Mouse (Mus musculus): ENCODE results near the gene Dynlt1a.
"Not testable (repeated sequence)": the region's sequence is repeated elsewhere in the genome, so short reads cannot be mapped to it uniquely, and the experiment has no call there.

The Dynlt1a gene

DNA sequence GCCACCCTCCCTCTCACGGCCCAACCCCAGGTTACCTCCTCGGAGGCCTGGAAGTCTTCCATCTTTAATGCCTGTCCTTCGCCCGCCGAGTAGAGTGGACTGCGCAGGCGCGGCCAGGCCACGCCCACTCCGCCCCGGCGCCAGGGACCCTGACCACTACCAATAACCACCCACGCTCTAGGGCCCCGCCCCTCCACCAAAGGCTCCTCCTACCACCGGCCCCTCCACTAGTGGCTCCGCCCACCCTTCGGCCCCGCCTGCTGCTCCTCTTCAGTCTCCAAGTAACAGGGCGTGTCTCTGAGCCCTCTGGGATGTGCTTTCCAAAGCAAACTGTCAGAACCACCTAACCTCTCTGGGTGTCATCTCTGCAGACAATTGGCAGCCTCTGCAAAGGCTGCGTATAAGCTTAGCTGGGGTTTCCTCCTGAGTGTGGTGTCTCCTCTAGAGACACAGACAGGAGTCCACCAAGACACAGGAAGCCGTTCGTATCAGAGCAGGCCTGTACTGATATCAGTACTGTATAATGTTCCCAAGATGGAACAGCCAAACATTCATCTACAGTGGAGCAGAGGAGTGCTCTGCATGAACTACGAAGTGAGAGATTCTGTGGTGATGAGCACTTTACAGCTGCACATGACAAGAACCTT is at the start of gene Dynlt1a:
Dynlt1a (minus strand) TSS at position 162 of the 647 bp plus-strand sequence.
- DNase-seq (ENCODE audit: low read depth in 2 of 2, low spot score in 2 of 2) = peak; percentile 92 to 96

DNA sequence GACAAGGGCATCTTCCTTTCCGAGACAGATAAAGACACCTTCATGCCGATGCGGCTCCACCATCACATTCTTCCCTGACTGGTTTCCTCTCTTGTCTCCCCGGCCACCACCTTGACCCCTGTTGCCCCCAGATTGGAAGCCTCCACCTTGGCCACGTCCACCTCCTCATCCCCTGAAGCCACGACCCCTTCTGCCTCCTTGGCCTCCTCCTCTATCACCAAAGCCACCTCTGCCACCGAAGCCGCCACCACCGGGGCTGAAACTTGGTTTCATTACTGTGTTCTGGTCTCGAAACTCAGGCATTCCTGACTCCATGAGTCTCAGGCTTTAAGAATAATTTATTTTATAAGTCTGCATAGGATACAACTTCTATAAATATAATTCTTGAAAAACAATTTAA is 38.0 kb upstream of the Dynlt1a start:
- not testable (repeated sequence) for DNase-seq (ENCODE audit: low read depth in 2 of 2, low spot score in 2 of 2)

DNA sequence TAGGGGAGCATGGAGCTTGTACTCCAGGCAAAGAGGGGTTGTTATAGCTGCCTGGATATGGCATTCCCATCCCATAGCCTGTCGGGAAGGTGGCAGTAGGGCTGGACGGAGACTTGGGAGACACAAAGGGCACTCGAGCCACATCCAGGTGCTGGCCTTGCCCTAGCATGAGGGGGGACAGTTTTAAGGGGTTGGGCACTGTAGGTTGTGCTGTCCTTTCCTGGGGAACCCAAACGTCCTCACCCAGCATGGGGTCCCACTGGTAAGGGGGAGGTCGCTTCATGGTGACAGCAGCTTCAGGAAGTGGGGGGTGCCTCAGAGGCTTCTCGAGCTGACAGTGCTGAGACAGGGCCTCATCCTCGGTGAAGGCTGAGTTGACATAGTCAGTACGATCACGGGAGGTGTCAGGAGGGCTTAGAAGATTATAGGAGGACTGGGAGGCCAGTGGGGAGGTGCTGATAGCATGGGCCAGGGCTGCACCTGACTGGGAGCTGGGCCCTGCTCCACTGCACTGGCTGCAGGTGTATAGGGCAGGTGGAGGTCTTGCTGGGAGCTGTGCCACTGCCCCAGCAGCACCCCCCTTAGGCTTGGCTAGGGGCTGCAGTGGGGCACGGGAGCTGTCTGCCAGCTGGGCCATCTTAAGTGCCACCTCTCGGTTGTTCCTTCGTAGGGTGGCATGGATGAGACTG is 25.4 kb upstream of the Dynlt1a start:
- DNase-seq (ENCODE audit: low read depth in 2 of 2, low spot score in 2 of 2) = not testable (repeated sequence)

DNA sequence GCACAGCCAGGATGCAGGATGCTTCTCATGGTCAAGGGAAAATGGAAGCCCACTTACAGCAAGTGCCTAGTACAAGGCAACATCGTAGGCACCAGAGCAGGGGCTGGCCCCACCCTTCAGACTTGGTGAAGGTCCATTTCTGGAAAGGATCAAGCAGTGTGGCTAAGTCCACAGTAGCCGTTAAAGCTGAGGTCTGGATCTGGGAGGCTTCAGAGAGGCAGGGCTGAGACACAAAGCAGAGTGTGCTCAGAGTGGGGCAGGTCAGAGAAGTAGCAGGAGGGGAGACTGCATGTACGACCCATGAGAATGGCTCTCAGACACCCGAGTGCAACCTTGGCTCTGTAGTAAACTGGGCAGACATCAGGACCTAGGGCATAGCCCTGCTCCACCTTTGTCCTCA is 11.7 kb upstream of the Dynlt1a start:
- not testable (repeated sequence) for DNase-seq (ENCODE audit: low read depth in 2 of 2, low spot score in 2 of 2)

DNA sequence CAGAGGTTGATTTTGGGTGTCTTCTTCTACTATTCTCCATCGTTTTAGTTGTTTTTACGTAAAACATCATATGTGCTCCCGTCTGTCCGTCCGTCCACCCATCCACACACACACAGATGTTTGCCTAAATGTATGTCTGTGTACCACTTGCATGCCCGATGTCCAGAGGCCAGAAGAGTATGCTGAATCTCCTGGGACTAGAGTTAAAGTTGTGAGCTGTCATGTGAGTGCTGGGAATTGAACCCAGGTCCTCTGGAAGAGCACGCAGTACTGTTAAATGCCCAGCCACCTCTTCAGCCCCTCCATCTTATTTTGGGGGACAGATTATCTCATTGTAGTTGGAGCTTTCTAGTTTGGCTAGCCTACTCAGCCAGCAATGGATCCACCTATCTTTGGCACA is 10.3 kb upstream of the Dynlt1a start:
- not testable (repeated sequence) for DNase-seq (ENCODE audit: low read depth in 2 of 2, low spot score in 2 of 2)

DNA sequence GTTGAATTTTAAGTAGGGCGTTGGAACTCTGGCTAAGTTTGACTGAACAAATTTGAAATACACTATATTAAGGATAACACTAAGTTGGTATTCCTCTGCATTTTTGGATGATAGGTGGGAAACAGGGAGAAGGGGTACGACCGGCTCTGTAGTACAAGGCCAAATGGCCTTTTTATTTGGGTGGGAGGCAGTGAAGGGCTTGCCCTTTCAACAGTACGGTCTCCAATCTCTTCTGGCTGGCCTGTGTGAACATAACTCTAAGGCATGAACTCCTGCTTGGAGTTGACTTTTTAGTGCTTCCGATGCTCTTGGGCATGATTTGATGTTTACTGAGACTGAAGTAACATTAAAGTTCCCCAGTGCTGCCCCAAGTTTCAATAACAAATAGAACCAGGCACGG is 8.2 kb upstream of the Dynlt1a start:
- DNase-seq (ENCODE audit: low read depth in 2 of 2, low spot score in 2 of 2) = not testable (repeated sequence)

DNA sequence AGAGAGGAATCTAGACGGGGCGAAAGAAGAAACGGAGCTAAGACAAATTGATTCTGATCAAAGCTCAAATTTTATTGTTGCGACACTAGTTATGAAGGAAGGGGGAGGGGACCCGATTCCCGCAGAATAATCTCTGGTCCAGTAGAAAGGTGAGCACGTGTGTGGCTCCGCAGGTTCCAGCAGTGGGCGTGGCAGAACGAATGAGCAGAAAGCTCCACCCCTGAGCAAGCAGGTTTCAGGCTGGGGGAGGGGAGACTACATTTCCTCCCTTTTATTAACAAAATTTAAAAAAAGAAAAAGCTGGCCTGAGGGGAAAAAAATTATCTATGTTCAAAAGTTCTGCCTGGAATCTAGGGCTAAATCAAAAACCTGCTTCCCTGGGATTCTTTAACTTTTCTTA is 7.7 kb upstream of the Dynlt1a start:
- not testable (repeated sequence) for DNase-seq (ENCODE audit: low read depth in 2 of 2, low spot score in 2 of 2)

DNA sequence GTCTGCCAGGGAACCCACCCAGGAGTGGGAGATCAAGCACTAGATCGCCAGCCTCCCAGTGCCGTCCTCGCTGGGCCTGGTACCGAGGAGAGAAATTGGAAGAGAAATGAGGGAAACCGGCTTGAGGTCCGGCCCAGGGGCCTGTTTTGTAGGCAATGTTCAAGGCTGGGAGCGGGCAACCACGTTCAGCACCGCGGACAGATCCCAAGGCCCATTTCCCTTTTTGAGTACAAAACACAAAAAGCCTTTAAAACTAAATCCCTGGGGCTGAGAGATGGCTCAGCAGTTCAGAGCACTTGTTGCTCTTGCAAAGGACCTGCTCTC is 4.4 kb upstream of the Dynlt1a start:
- not testable (repeated sequence) for DNase-seq (ENCODE audit: low read depth in 2 of 2, low spot score in 2 of 2)

DNA sequence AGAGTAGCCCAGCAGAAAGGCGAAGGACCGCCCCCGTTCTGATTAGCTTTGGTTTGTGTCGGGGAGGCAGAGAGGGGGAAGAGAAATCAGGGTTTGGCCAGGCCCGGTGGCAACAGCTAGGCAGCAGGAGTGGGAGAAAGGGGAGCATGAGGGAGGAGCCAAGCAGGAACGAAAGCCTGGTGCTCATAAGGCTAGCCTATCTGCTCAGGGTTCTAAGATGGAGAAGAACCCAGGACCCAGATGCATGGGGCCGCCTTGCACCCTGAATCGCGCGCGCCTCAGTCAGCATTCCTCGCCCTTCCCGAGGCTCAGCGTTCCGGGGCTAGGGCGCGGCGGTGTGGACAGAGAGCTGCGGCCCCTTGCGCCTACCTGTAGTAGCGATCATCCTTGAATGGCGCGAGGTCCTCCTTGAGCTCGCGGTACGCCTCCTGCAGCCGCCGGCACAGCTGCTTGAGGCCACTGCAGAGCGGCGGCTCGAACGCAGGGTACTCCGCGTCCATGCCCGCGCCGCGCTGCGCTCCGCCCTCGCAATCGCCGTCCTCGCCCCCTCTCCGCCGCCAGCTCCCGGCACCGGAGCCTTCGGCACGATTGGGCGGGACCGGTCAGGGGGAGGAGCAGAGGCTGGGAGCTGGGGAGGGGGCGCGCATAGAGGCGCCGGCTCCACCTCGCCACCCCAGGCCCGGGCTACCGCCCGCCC is 3.9 kb upstream of the Dynlt1a start:
- DNase-seq (ENCODE audit: low read depth in 2 of 2, low spot score in 2 of 2) = not testable (repeated sequence)

DNA sequence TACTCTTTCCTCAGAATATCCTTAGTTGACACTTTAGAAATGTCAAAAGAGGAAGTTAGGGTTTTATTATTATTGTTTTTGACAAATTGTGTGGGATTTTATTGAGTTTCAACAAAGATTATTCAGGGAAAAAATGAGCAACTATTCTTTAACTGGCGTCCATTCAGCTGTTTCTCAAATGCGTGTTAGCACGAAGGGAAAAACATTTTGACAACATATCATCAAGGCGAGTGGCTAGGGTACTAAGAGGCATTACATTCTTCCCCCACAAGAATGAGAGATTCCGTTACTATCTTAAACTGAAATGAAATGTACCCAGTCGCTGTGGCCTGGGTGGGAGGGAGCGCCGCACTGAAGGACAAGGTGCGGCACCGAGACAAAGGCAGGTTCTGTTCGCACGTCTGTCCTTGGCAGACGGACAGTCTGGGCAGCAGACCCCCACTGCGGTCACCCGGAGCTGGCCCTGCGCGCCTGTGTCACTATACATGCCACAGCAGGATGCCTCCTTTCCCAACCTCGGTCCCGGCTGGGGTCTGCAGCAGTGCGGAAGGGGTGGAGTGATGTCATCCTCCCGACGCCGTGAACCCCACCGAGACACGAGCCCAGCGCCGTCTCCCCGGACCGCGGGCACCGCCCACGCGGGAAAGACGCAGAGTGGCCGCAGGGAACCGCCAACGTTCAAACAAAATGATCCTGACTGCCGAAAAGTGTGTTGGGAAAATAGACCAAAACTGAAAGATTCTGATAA is 747 bp downstream of the Dynlt1a start:
- DNase-seq (ENCODE audit: low read depth in 2 of 2, low spot score in 2 of 2) = peak; percentile 40 to 48

DNA sequence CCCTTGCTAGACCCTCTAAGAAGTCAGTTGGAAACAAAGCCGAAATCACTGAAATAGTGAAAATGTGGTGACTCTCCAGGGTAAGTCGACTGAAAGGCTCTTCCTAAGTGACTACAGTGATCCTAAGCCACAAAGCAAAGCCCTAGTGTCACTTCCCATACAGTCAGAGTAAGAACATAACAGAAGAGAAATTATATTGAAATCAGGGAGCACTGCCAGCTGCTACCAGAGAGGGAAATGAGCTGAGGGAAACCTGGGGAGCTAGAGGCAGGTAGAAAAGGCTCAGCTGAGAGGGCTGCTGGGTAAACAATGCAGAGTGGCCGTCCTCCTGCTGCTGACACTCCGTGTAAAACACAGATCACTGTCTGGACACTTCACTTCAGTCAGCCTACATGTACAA is 1.6 kb downstream of the Dynlt1a start:
- DNase-seq (ENCODE audit: low read depth in 2 of 2, low spot score in 2 of 2) = not testable (repeated sequence)

DNA sequence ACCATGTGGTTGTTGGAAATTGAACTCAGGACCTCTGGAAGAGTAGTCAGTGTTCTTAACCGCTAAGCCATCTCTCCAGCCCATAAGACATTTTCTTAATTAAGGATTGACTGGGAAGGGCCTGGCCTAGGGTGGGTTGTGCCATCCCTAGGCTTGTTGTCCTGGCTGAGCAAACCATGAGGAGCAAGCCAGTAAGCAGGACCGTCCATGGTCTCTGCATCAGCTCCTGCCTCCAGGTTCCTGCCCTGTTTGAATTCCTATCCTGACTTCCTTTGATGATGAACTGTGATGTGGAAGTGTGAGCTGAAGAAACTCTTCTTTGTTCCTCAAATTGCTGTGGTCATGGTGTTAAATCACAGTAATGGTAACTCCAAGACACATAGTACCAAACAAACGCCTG is 2.8 kb downstream of the Dynlt1a start:
- not testable (repeated sequence) for DNase-seq (ENCODE audit: low read depth in 2 of 2, low spot score in 2 of 2)

DNA sequence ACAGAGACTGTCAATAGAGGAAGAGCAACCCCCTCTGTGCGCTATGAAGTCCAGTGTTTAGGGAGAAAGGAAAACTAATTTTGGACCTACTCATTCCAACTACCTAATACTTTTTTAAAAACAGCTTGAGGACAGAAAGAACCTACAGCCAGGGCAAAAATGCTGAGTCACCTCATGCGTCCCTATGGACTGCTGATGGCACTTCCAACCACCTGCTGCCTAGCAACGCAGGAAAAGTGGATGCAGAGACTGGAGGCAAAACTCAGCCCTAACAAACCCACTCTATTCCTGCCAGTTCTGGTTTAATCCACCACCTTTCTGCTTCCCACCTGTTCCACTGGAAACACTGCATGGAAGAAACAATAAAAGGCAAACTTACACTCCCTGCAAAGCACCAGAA is 4.5 kb downstream of the Dynlt1a start:
- DNase-seq (ENCODE audit: low read depth in 2 of 2, low spot score in 2 of 2) = not testable (repeated sequence)

DNA sequence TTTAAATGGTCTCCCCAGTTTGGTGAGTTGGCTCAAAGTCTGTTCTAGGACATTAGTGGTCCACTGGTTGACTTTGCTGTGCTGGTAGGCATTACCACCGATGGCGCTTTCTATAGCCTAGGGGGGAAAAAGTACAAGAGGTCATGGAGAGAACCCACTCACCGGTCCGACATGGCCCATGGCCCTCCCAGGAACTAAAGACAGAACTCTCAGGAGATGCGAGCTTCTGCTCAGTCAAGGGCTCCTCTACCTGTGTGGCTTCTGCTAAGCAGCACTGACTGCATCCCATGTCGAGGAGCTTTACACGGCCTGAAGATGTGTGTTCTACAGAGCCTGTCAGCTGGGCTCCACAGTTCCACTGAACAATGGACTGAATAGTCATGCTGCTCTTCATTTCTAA is 5.6 kb downstream of the Dynlt1a start:
- not testable (repeated sequence) for DNase-seq (ENCODE audit: low read depth in 2 of 2, low spot score in 2 of 2)

DNA sequence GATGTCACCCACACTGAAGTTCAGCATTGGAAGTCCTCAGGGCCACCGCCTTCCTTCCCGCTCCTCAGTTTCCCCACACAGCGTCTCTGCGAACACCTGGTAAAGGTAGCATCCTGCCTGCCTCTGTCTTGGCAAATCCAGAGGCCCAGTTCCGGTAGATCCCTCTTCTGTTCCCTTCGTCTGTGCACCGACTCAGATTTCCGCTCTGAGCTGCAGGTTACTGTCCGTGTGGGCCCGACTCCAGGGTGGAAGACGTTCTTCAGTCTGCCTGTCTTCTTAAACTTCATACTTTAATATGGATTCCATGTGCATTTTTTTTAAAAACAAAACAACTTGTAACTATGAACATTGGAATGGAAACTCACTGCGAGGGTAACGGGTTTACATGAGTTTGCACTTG is 10.8 kb downstream of the Dynlt1a start:
- DNase-seq (ENCODE audit: low read depth in 2 of 2, low spot score in 2 of 2) = not testable (repeated sequence)

DNA sequence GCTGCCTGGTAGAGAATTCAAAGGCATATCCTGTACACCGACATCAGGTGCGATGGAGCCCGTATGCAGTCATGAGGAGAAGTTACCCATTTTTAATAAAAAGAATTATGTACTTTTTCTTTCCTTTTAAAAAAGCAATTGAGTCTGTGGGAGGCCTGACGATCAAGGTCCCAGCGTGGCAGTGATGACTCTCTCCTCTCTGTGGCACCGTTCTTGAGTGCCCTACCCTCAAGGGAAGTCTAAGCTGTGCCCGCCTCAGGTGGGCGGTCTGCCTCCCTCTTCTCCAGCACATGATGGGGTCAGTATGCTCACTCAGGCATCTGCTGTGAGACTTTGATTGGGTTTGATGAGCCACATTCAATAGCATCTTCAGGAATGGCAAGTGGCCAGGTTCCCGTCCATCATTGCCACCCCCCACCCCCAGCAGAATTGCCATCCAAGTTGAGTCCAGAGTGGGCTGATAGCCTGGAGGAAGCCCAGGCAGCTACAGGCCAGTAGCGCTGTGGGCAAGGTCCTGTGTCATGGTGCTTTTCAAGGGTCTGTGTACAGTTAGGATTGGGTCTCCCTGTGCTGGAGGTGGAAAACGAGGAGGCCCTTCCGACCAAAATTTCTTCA is 11.5 kb downstream of the Dynlt1a start:
- DNase-seq (ENCODE audit: low read depth in 2 of 2, low spot score in 2 of 2) = not testable (repeated sequence)

DNA sequence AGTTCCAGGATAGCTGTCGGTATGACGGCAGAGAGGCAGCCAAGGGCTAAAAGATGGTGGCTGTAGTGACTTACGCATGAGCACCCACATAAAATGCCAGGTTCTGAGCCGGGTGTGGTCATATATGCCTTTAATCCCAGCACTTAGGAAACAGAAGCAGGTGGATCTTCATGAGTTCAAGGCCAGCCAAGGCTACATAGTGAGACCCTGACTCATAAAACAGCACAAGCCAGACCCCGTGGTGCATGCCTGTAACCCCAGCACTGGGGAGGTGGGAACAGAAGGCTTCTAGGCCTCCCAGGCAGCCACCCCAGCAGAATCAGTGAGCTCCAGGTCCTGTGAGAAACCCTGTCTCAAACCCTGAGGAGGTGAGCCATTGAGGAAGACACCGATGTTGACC is 12.4 kb downstream of the Dynlt1a start:
- not testable (repeated sequence) for DNase-seq (ENCODE audit: low read depth in 2 of 2, low spot score in 2 of 2)

DNA sequence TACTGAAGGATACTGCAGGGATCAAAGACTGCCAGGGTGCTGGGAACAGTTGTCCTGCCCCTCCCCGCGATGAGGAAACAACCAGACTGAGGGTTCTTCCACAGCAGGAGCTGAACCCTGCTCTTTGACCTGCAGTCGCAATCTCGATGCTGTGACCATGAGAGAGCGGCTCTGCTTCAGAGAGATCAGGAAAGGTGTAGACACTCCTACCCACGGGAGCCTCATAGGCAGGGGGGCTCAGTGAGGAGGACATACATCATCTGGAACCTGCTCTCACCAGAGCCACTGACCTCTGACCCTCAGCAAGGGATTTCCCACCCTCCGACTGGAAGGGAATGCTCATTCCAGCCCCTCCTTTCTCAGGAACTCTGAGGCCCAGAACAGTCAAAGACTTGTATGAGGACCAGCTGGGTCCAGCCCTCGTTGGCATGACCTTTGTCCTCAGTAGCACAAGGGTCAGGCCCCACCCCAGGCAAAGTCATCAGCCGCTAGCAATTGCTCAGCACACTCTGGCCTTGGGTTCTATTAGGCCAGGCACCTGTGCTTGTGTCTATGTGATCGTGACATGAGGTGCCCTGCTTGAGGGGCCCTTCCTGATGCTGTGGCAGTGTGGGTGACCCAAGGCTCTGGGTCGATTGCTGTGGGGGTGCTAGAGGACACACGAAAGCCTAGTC is 17.0 kb downstream of the Dynlt1a start:
- DNase-seq (ENCODE audit: low read depth in 2 of 2, low spot score in 2 of 2) = not testable (repeated sequence)

DNA sequence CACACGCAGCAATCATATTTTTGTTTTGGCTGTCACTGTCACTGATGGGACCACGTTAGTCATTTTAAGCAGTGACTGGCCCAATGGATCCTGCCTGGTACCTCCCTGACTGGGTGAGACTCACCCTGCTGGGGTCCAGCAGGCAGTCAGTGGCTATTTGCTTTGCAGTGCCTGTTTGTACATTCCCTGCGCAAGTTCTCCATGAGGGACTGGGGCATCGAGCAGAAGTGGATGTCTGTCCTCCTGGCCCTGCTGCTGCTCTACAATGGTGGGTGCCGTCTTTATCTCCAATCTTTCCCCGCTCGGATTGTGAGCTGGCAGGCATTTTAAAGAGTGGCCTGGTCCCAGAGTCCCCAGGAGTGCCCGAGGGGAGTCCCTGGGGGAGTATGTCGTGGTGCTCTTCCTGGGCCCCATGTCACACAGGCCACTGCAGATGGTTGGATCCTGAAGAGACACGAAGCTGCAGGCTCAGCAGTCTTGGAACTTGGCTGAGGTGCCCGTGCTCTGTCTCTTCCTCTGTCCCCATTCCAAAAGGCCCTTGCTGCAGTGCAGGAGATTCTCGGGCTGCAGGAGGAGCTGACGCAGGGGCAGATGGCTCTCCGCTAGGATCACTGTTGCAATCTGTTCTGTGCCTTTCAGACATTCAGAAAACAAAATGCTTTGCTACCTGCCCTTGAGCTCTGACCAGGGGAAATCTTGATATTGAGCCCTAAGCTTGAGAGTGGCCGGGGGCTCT is 20.1 kb downstream of the Dynlt1a start:
- not testable (repeated sequence) for DNase-seq (ENCODE audit: low read depth in 2 of 2, low spot score in 2 of 2)

DNA sequence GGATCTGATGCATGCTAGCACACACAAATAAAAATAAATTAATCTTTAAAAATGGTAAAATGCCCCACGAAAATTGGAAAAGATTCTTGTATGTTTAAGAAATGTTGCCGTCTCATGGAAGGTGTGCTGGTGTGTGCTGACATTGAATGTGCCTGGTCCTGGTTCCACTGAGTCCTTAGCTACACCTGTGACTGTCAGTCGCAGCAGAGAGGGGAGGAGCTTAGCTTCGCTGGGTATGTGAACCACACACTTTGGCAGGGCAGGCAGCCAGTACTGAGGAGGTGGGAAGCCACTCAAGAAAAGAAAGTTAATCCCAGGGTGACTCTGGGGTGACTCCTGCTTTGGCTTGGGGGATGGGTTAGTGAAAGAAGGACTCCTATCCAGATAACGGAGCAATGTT is 23.4 kb downstream of the Dynlt1a start:
- not testable (repeated sequence) for DNase-seq (ENCODE audit: low read depth in 2 of 2, low spot score in 2 of 2)
